Mouse (Mus musculus) cortical plate, adult 2 months (tissue): ENCODE results near the gene Ccser1.

Experiments used
- CTCF ChIP-seq: fragments of 200-500 bp; IDR thresholded peaks from 2 replicates; pipeline ENCODE4 v1.5.1; 2011; ENCODE audit warnings: mild to moderate bottlenecking, control low read depth, low read length; ENCODE audit not compliant: insufficient read depth; ENCODE audit errors: extremely low read depth
- POLR2A ChIP-seq: fragments of 200-500 bp; IDR thresholded peaks from 2 replicates; pipeline ENCODE4 v1.6.1; 2011; ENCODE audit warnings: mild to moderate bottlenecking, low read length, control low read depth; ENCODE audit not compliant: insufficient read depth; ENCODE audit errors: extremely low read depth

- TF ChIP-seq CTCF (peak; percentile 31; the same call in 1 of the 2 replicates), POLR2A (no peak)
Observed at GRCm38 (mm10) chr6:61687002-61687401, 506.9 kb downstream of the Ccser1 start.
